Mouse (Mus musculus): ENCODE data around the gene March5.
"Not testable (repeated sequence)": the region's sequence is repeated elsewhere in the genome, so short reads cannot be mapped to it uniquely, and the experiment has no call there.

The March5 gene

GRCm38 (mm10) chr19:37208176-37208755 lies 923 bp downstream of the March5 start, which contains the start of gene Cpeb3:
Gene Cpeb3 (minus strand): TSS chr19:37208601.
- ATAC-seq (ENCODE audit: insufficient number of reproducible peaks, low FRiP score, low TSS enrichment) = no peak

GRCm38 (mm10) chr19:37208986-37209385 lies 1.6 kb downstream of the March5 start:
- no peak for ATAC-seq (ENCODE audit: insufficient number of reproducible peaks, low FRiP score, low TSS enrichment)

- no peak for ATAC-seq (ENCODE audit: insufficient number of reproducible peaks, low FRiP score, low TSS enrichment)
Observed at GRCm38 (mm10) chr19:37209467-37210128, 2.3 kb downstream of the March5 start.

GRCm38 (mm10) chr19:37210457-37210856 lies 3.1 kb downstream of the March5 start:
- ATAC-seq (ENCODE audit: insufficient number of reproducible peaks, low FRiP score, low TSS enrichment) = no peak

GRCm38 (mm10) chr19:37211416-37211815 lies 4.1 kb downstream of the March5 start:
- ATAC-seq (ENCODE audit: insufficient number of reproducible peaks, low FRiP score, low TSS enrichment) = no peak

- no peak for ATAC-seq (ENCODE audit: insufficient number of reproducible peaks, low FRiP score, low TSS enrichment)
Observed at GRCm38 (mm10) chr19:37214711-37215110, 7.4 kb downstream of the March5 start.

- no peak for ATAC-seq (ENCODE audit: insufficient number of reproducible peaks, low FRiP score, low TSS enrichment)
Observed at GRCm38 (mm10) chr19:37225197-37225862, 18.0 kb downstream of the March5 start.

- ATAC-seq (ENCODE audit: insufficient number of reproducible peaks, low FRiP score, low TSS enrichment) = not testable (repeated sequence)
Observed at GRCm38 (mm10) chr19:37232598-37232997, 25.3 kb downstream of the March5 start.

- ATAC-seq (ENCODE audit: insufficient number of reproducible peaks, low FRiP score, low TSS enrichment) = peak; percentile 75
Observed at GRCm38 (mm10) chr19:37233561-37234539, 26.5 kb downstream of the March5 start.

- ATAC-seq (ENCODE audit: insufficient number of reproducible peaks, low FRiP score, low TSS enrichment) = no peak
Observed at GRCm38 (mm10) chr19:37235818-37236217, 28.5 kb downstream of the March5 start.

GRCm38 (mm10) chr19:37237306-37237705 lies 30.0 kb downstream of the March5 start:
- no peak for ATAC-seq (ENCODE audit: insufficient number of reproducible peaks, low FRiP score, low TSS enrichment)

GRCm38 (mm10) chr19:37237712-37238437 lies 30.5 kb downstream of the March5 start:
- no peak for ATAC-seq (ENCODE audit: insufficient number of reproducible peaks, low FRiP score, low TSS enrichment)

- ATAC-seq (ENCODE audit: insufficient number of reproducible peaks, low FRiP score, low TSS enrichment) = no peak
Observed at GRCm38 (mm10) chr19:37238651-37239050, 31.3 kb downstream of the March5 start.

GRCm38 (mm10) chr19:37239096-37239495 lies 31.8 kb downstream of the March5 start:
- no peak for ATAC-seq (ENCODE audit: insufficient number of reproducible peaks, low FRiP score, low TSS enrichment)

GRCm38 (mm10) chr19:37241201-37241600 lies 33.9 kb downstream of the March5 start:
- no peak for ATAC-seq (ENCODE audit: insufficient number of reproducible peaks, low FRiP score, low TSS enrichment)

GRCm38 (mm10) chr19:37242707-37243106 lies 35.4 kb downstream of the March5 start:
- no peak for ATAC-seq (ENCODE audit: insufficient number of reproducible peaks, low FRiP score, low TSS enrichment)

- no peak for ATAC-seq (ENCODE audit: insufficient number of reproducible peaks, low FRiP score, low TSS enrichment)
Observed at GRCm38 (mm10) chr19:37246859-37247258, 39.5 kb downstream of the March5 start.

- no peak for ATAC-seq (ENCODE audit: insufficient number of reproducible peaks, low FRiP score, low TSS enrichment)
Observed at GRCm38 (mm10) chr19:37248199-37248598, 40.9 kb downstream of the March5 start.

GRCm38 (mm10) chr19:37252104-37252503 lies 44.8 kb downstream of the March5 start:
- no peak for ATAC-seq (ENCODE audit: insufficient number of reproducible peaks, low FRiP score, low TSS enrichment)

- no peak for ATAC-seq (ENCODE audit: insufficient number of reproducible peaks, low FRiP score, low TSS enrichment)
Observed at GRCm38 (mm10) chr19:37255321-37255720, 48.0 kb downstream of the March5 start.
